Mouse (Mus musculus) spleen, adult 18-20 months (tissue): ENCODE data around the gene Aldoart2.
"Not testable (repeated sequence)": the region's sequence is repeated elsewhere in the genome, so short reads cannot be mapped to it uniquely, and the experiment has no call there.

ENCODE experiments used
- DNase-seq, 2 experiments: peaks; one replicate each; pipeline ENCODE4 v3.0.0; 2022; ENCODE audit warnings: mixed read lengths in 2 of 2

The Aldoart2 gene

GRCm38 (mm10) chr12:55586936-55587335 lies 21.9 kb downstream of the Aldoart2 start:
- DNase-seq = not testable (repeated sequence)

- DNase-seq = no peak
Measured at GRCm38 (mm10) chr12:55598537-55598886, 33.5 kb downstream of the Aldoart2 start.

- no peak for DNase-seq
Measured at GRCm38 (mm10) chr12:55598887-55599561, 34.0 kb downstream of the Aldoart2 start, which contains the start of gene Insm2. Insm2 (plus strand) TSS chr12:55599427.

- DNase-seq = peak; percentile 9 to 16
Measured at GRCm38 (mm10) chr12:55599639-55600502, 34.8 kb downstream of the Aldoart2 start.

GRCm38 (mm10) chr12:55600503-55600994 lies 35.5 kb downstream of the Aldoart2 start:
- DNase-seq = no peak

GRCm38 (mm10) chr12:55604411-55604810 lies 39.4 kb downstream of the Aldoart2 start:
- DNase-seq = no peak

- DNase-seq = no peak
Measured at GRCm38 (mm10) chr12:55607902-55608301, 42.9 kb downstream of the Aldoart2 start.

- DNase-seq = no peak
Measured at GRCm38 (mm10) chr12:55610812-55611211, 45.8 kb downstream of the Aldoart2 start.
